Mouse (Mus musculus) testis, adult 2 months (tissue): ENCODE data around the gene Utp11.

Source experiments
- CTCF ChIP-seq: fragments of 200-500 bp; IDR thresholded peaks from 2 replicates; pipeline ENCODE4 v1.5.1; 2012; ENCODE audit warnings: low read depth, mild to moderate bottlenecking, inconsistent platforms, low read length, moderate library complexity; ENCODE audit not compliant: control insufficient read depth, insufficient read depth, insufficient replicate concordance
- POLR2A ChIP-seq: fragments of 200-500 bp; IDR thresholded peaks from 2 replicates; pipeline ENCODE4 v1.6.1; 2012; ENCODE audit warnings: low read depth, mild to moderate bottlenecking, inconsistent platforms, low read length, moderate library complexity; ENCODE audit not compliant: control insufficient read depth

GRCm38 (mm10) chr4:124646591-124646990 lies 46.8 kb downstream of the Utp11 start:
- TF ChIP-seq POLR2A = no peak
- no peak for TF ChIP-seq CTCF
